In the genomic region with DNA sequence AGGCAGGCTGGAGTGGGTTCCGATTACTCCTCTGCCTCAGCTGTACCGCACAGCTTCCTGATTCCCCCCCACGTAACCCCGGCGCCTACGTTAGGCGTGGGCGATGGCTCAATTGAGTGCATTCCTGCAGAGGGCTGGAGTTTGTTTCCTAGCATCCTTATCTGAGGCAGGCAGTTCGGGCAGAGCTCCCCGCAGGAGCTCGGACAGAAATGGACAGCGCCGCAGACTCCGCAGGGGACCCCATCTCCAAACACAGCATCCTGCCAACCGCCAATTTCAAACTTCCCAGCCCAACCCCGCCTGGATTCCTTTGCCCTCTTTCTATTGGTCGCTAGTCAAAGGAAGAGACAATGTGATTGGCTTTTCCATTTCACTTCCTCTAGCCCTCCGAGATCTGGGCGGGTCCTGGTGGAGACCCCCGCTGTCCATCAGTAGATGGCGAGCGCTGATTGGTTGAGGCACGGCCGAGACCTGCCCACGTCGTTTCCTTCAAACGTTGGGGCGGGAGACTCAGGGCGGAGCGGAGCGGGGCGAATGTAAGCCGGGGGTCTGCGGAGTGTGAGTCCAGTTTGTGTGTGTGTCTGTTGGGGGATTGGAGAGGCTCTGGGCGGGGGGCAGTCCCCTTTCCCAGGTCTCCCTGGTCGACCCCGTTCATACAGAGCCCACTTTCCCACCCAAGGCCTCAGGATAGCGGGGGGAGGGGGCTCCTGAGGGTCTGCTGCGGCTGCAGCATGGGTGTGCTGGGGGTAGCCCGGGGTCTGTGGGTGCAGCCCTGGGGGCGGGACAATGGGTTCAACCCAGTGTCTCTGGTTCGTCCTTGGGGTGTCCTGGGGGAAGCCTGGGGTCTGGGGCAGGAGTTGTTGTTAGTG, we compare ENCODE assay signal across 8 mouse cellular contexts. TPM values are rescaled to one million over a fixed set of nuclear protein-coding genes. Genes with fewer than 3 reads are reported as not detected.
DNase-seq lines count a peak whose midpoint lies in the region; ATAC-seq and TF ChIP-seq lines count a peak whose summit lies in the region.

A gene (plus strand): TSS at position 513 of the 869 bp plus-strand sequence.

- ATAC-seq in hematopoietic stem cell, adult 5-6 weeks (replicated peaks in 1 of 2; ENCODE audit: insufficient read depth in 1 of 2, low FRiP score in 2 of 2, low TSS enrichment in 1 of 2, low read depth in 1 of 2, poor library complexity in 2 of 2, severe bottlenecking in 2 of 2): peak; percentile 98 to 99
- ATAC-seq in lung, embryonic 15.5 days (ENCODE audit: borderline replicate concordance, extremely low read depth, low FRiP score, low TSS enrichment): peak; percentile 98

- no peaks in the 10 kb centered on the region for H3K27me3 ChIP-seq in lung, embryonic 15.5 days

- no peak for TF ChIP-seq CTCF in olfactory bulb, adult 2 months (IDR thresholded peaks at IDR 0.05; ENCODE audit: insufficient read depth, low read depth, low read length)

- peak within 1 kb of the TSS; percentile 82 for H3K27ac ChIP-seq in lung, embryonic 15.5 days
- no peak within 1 kb of the TSS for H3K27ac ChIP-seq in olfactory bulb, adult 2 months (ENCODE audit: insufficient read depth, low read depth, low read length)

- DNase-seq in MN1 (ENCODE audit: low spot score): peak; percentile 93
- DNase-seq in cerebellum, adult 8-10 months: peak; percentile 78
- DNase-seq in forelimb bud, embryonic 11.5 days (ENCODE audit: low read depth, low spot score): peak; percentile 97
- peak; percentile 49 for DNase-seq in layer of hippocampus, adult 9-10 months (ENCODE audit: low spot score)
- peak; percentile 87 to 91 for DNase-seq in thymus, adult 18-20 months

- H3K36me3 ChIP-seq in lung, embryonic 15.5 days: peaks cover 12% of the 10 kb centered on the region; the same call in 1 of the 2 replicates

- no peaks in the 10 kb centered on the region for H3K9me3 ChIP-seq in lung, embryonic 15.5 days

- peak within 1 kb of the TSS; percentile 81 for H3K4me2 ChIP-seq in lung, embryonic 15.5 days

- TF ChIP-seq POLR2A in olfactory bulb, adult 2 months (IDR thresholded peaks at IDR 0.05; ENCODE audit: insufficient read depth, low read depth, low read length): no peak

- H3K9ac ChIP-seq in lung, embryonic 15.5 days: peak within 1 kb of the TSS; percentile 79

- WGBS in lung, embryonic 15.5 days: under 1% methylated on average over 42 of the region's 42 CpGs
- WGBS in olfactory bulb, adult 2 months: 1% methylated on average over 42 of the region's 42 CpGs

- peak within 1 kb of the TSS; percentile 73 for H3K4me3 ChIP-seq in lung, embryonic 15.5 days
- peak within 1 kb of the TSS; percentile 60 for H3K4me3 ChIP-seq in olfactory bulb, adult 2 months (ENCODE audit: insufficient read depth, low read depth, low read length)

- H3K4me1 ChIP-seq in lung, embryonic 15.5 days: peaks cover 30% of the 10 kb centered on the region
- peaks cover 31% of the 10 kb centered on the region for H3K4me1 ChIP-seq in olfactory bulb, adult 2 months (ENCODE audit: control insufficient read depth, insufficient read depth, low read length)

RNA-seq across cellular contexts. Expression of the gene that starts here (rescaled TPM):
- total RNA-seq in hematopoietic stem cell, adult 5-6 weeks (2017): 30.9 and 36.9 TPM in 2 replicates
- polyA plus RNA-seq in lung, embryonic 15.5 days (2015; fragmentation: Nextera tagmentation; extraction: Ambion mirVana): 41.5 and 47.4 TPM in 2 replicates
- not detected in 2 replicates for polyA plus RNA-seq in olfactory bulb, adult 2 months (2012; ENCODE audit: insufficient read depth, insufficient read length, low replicate concordance, missing spikeins)
